Mouse (Mus musculus) liver, embryonic 11.5 days (tissue): ENCODE measurements around the gene Apol6. TPM values are rescaled to one million over a fixed set of nuclear protein-coding genes. Genes with fewer than 3 reads are reported as not detected.

Experiments used
- ATAC-seq: fragments of 200-750 bp; cut with Nextera tagmentation; replicated peaks from 2 replicates; pipeline ENCODE4 v1.8.0; 2017; ENCODE audit warnings: moderate number of reproducible peaks, mild to moderate bottlenecking, moderate TSS enrichment, moderate library complexity; ENCODE audit not compliant: low FRiP score
- DNase-seq: peaks from one replicate; pipeline ENCODE4 v3.0.0-alpha.2; 2017; ENCODE audit warnings: low spot score
- H3K27ac ChIP-seq: fragments of 300-500 bp; sonication (generic); 2 replicates; pipeline ENCODE4 v1.5.1; 2014; ENCODE audit warnings: mild to moderate bottlenecking, low read depth, low read length, control low read depth
- H3K27me3 ChIP-seq: fragments of 300-500 bp; sonication (generic); replicated peaks from 2 replicates; pipeline ENCODE4 v1.6.1; 2014; ENCODE audit warnings: low read length, mixed read lengths; ENCODE audit not compliant: control insufficient read depth, insufficient read depth
- H3K36me3 ChIP-seq: fragments of 300-500 bp; sonication (generic); 2 replicates; pipeline ENCODE4 v1.6.1; 2014; ENCODE audit warnings: mild to moderate bottlenecking, low read length, moderate library complexity, mixed read lengths; ENCODE audit not compliant: control insufficient read depth, insufficient read depth
- H3K4me1 ChIP-seq: fragments of 300-500 bp; sonication (generic); replicated peaks from 2 replicates; pipeline ENCODE4 v1.6.1; 2014; ENCODE audit warnings: low read length, mixed read lengths; ENCODE audit not compliant: control insufficient read depth, insufficient read depth
- H3K4me2 ChIP-seq: fragments of 300-500 bp; sonication (generic); 2 replicates; pipeline ENCODE4 v1.6.1; 2014; ENCODE audit warnings: mild to moderate bottlenecking, control low read depth, moderate library complexity
- H3K4me3 ChIP-seq: fragments of 300-500 bp; sonication (generic); 2 replicates; pipeline ENCODE4 v1.5.1; 2014; ENCODE audit warnings: low read depth, low read length, control low read depth
- H3K9ac ChIP-seq: fragments of 300-500 bp; sonication (generic); 2 replicates; pipeline ENCODE4 v1.6.1; 2014; ENCODE audit warnings: low read depth, low read length, control low read depth
- H3K9me3 ChIP-seq: fragments of 300-500 bp; sonication (generic); 2 replicates; pipeline ENCODE4 v1.6.1; 2016; ENCODE audit warnings: low read length, inconsistent platforms, mixed read lengths; ENCODE audit not compliant: control insufficient read depth
- WGBS: fragments of 180-500 bp; shearing (Covaris S2); extraction: QIAGEN DNeasy Blood & Tissue Kit; methylation state at CpG from one replicate; pipeline ENCODE4 v1.1.7; 2014; 5-methylcytosine and 5-hydroxymethylcytosine counted together
- polyA plus RNA-seq: library from polyadenylated mRNA; unstranded; fragments of >200 nt; fragmentation: Nextera tagmentation; extraction: Ambion mirVana; gene quantifications from 2 replicates; pipeline ENCODE4 v1.2.1, GENCODE M21; 2014

The Apol6 gene
- polyA plus RNA-seq, 1 experiment from 2014 or later, result not detected

DNA sequence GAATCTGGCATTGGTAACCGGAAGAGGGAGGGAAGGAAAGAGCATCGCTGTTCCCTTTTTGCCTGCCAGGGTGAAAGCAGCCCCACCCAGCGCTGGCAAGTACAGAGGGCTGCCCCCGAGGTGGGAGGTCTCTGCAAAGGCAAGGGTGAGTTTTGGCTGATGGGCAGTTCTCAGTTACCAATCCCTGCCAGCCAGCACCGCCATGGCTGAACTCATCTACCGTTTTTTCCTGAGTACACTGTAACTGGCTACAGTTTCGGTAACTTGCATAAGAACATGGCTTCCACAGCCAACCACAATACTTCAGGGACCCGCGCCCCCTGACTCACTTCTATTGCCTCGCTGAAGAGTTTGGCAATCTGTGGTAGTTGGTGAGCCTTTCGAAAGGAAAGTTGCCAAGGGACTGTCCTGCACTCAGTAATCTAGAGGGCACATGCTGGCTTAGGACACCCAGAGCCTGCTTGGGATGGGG, 35.4 kb downstream of the Apol6 start:
- H3K27me3 ChIP-seq, result no peaks in the 10 kb centered on the region
- 80% methylated on average over 11 of the region's 11 CpGs for WGBS
- peaks cover 15% of the 10 kb centered on the region; the same call in 1 of the 2 replicates for H3K36me3 ChIP-seq
- DNase-seq (no peak), ATAC-seq (no peak)
- H3K4me3 ChIP-seq, result no peak overlapping the region
- no peaks in the 10 kb centered on the region for H3K4me1 ChIP-seq
- no peak overlapping the region for H3K4me2 ChIP-seq
- H3K9me3 ChIP-seq, result no peaks in the 10 kb centered on the region
- H3K27ac ChIP-seq, result no peak overlapping the region
- no peak overlapping the region for H3K9ac ChIP-seq

GRCm38 (mm10) chr15:77080684-77081254, 36.2 kb downstream of the Apol6 start:
- no peaks in the 10 kb centered on the region for H3K27me3 ChIP-seq
- H3K36me3 ChIP-seq, result peaks cover 16% of the 10 kb centered on the region; the same call in 1 of the 2 replicates
- no peaks in the 10 kb centered on the region for H3K9me3 ChIP-seq
- DNase-seq (no peak), ATAC-seq (no peak)
- H3K4me2 ChIP-seq, result no peak overlapping the region
- no peaks in the 10 kb centered on the region for H3K4me1 ChIP-seq
- 83% methylated on average over 14 of the region's 14 CpGs for WGBS
- H3K4me3 ChIP-seq, result no peak overlapping the region
- no peak overlapping the region for H3K27ac ChIP-seq
- H3K9ac ChIP-seq, result no peak overlapping the region

DNA sequence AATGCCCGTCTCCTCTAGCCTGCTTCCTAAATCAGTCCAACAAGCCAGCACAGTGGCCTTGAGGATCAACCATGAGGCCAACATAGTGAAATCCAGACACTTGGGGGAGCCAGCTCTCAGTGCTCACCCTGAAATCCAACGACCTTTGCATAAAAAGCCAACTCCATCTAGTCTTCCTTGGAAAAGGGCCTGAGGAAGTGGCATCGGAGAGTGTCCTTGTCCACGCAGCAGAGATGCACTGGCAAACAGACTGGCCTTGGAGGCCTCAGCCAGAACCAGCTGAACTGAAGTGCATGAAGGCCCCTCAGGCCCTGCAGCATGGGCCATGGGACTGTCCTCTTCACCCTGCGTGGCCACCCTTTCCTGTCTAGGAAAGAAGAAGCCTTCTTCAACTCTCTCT, 36.9 kb downstream of the Apol6 start:
- Histone ChIP-seq H3K4me2 (no peak overlapping the region), H3K4me1 (no peaks in the 10 kb centered on the region), H3K27ac (no peak overlapping the region), H3K9ac (no peak overlapping the region), H3K36me3 (peaks cover 16% of the 10 kb centered on the region; the same call in 1 of the 2 replicates), H3K9me3 (no peaks in the 10 kb centered on the region), H3K27me3 (no peaks in the 10 kb centered on the region), H3K4me3 (no peak overlapping the region)
- ATAC-seq, result no peak
- 86% methylated on average over 5 of the region's 5 CpGs for WGBS
- DNase-seq, result no peak

DNA sequence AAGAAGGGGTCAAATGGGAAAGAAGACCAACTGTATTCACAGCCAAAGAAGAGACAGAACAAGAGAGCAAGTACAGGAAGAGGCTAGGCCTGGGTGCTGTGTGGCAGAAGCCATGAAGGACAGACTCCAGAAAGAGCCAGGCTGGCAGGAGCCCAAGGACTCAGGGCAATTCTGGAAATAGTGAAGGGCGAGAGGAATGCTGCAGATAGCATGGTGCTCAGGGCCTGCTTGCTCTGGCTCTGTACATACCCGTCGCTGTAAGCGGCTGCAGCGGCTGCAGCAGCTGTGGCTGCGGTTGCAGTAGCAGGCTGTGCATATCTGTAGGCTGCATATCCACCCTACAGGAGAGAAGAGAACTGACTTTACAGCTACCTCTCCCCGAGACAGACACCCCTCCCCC, 41.3 kb downstream of the Apol6 start:
- Histone ChIP-seq H3K36me3 (peaks cover 16% of the 10 kb centered on the region; the same call in 1 of the 2 replicates), H3K4me2 (no peak overlapping the region), H3K4me3 (no peak overlapping the region), H3K9ac (no peak overlapping the region), H3K4me1 (no peaks in the 10 kb centered on the region), H3K9me3 (no peaks in the 10 kb centered on the region), H3K27ac (no peak overlapping the region), H3K27me3 (no peaks in the 10 kb centered on the region)
- DNase-seq (no peak), ATAC-seq (no peak)
- WGBS, result 76% methylated on average over 7 of the region's 7 CpGs

DNA sequence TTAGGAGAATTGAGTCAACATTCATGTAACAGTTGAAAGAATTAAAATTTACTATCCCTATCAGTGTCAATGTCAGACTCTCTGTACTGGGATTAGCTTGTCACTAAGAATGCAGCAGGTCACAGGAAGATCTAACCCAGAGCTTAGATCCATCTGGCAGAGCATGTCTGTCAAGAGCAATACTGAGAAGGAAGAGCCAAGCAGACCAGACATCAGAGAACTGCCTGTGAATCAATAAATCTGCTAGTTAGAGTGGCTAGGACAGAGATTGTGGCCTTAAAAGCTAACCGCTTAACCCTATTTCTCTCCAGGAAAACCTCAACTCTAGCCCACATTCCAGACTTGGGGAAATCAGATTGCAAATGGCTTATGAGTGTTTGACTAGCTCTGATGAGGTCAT, 42.0 kb downstream of the Apol6 start:
- H3K27me3 ChIP-seq, result no peaks in the 10 kb centered on the region
- no peak overlapping the region for H3K27ac ChIP-seq
- WGBS, result 79% methylated on average over 1 of the region's 1 CpGs
- no peaks in the 10 kb centered on the region for H3K9me3 ChIP-seq
- H3K36me3 ChIP-seq, result peaks cover 16% of the 10 kb centered on the region; the same call in 1 of the 2 replicates
- no peak overlapping the region for H3K9ac ChIP-seq
- H3K4me2 ChIP-seq, result no peak overlapping the region
- DNase-seq, result no peak
- no peak overlapping the region for H3K4me3 ChIP-seq
- H3K4me1 ChIP-seq, result no peaks in the 10 kb centered on the region
- no peak for ATAC-seq

- DNase-seq (no peak), ATAC-seq (no peak)
- no peak overlapping the region for H3K4me3 ChIP-seq
- no peak overlapping the region for H3K9ac ChIP-seq
- H3K36me3 ChIP-seq, result peaks cover 15% of the 10 kb centered on the region
- no peak overlapping the region for H3K4me2 ChIP-seq
- no peak overlapping the region for H3K27ac ChIP-seq
- WGBS, result 79% methylated on average over 11 of the region's 11 CpGs
- no peaks in the 10 kb centered on the region for H3K9me3 ChIP-seq
- no peaks in the 10 kb centered on the region for H3K27me3 ChIP-seq
- no peaks in the 10 kb centered on the region for H3K4me1 ChIP-seq
These were observed 44.7 kb downstream of the Apol6 start for GRCm38 (mm10) chr15:77089249-77089648.

- Histone ChIP-seq H3K4me1 (no peaks in the 10 kb centered on the region), H3K27ac (no peak overlapping the region), H3K9ac (no peak overlapping the region), H3K9me3 (no peaks in the 10 kb centered on the region), H3K4me2 (no peak overlapping the region), H3K4me3 (no peak overlapping the region), H3K36me3 (peaks cover 12% of the 10 kb centered on the region), H3K27me3 (no peaks in the 10 kb centered on the region)
- WGBS, result 83% methylated on average over 5 of the region's 5 CpGs
- ATAC-seq (no peak), DNase-seq (no peak)
These were observed 46.0 kb downstream of the Apol6 start for GRCm38 (mm10) chr15:77090531-77090930.

DNA sequence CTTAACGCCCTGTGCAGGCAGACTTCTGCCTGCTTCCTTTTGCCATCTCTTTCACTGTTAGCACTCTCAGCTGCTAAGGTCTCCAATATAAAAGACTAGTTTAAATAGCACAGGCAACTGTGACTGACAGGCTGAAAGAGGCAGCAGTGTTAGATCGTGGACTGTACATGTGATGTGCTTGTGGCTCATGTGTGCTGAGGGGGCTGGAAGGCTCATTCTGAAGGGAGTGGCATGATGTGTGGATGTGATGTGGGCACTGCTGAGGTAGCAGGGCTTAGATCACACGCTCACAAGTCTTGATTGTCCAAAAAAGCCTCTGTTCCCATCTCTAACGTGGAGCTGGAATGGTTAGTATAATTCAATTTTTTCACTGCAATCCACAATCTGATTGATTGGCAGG, 46.9 kb downstream of the Apol6 start:
- Histone ChIP-seq H3K4me2 (no peak overlapping the region), H3K36me3 (peaks cover 12% of the 10 kb centered on the region), H3K4me3 (no peak overlapping the region), H3K27me3 (no peaks in the 10 kb centered on the region), H3K9ac (no peak overlapping the region), H3K9me3 (no peaks in the 10 kb centered on the region), H3K27ac (no peak overlapping the region), H3K4me1 (no peaks in the 10 kb centered on the region)
- no peak for ATAC-seq
- WGBS, result 83% methylated on average over 4 of the region's 4 CpGs
- no peak for DNase-seq

DNA sequence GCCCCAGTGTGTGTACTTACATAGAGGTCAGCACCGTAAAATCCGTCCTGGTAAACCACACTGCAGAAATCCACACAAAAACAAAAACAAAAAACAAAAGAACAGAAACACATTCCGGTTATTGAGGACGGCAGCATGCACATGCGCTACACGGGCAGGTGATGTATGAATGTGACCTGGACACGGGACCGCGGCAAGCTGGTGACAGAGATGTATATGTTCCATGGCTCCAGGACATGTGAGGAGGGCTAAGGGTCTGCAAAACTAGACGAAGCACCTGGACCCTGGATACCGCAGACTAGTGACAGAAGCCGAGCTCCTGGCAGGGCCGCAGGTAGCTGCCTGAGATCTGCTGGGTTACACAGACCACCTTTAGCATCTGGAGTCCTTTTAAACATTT, 49.9 kb downstream of the Apol6 start:
- Histone ChIP-seq H3K27me3 (no peaks in the 10 kb centered on the region), H3K4me2 (no peak overlapping the region), H3K36me3 (peaks cover 2% of the 10 kb centered on the region), H3K9me3 (no peaks in the 10 kb centered on the region), H3K27ac (no peak overlapping the region), H3K4me3 (no peak overlapping the region), H3K9ac (no peak overlapping the region), H3K4me1 (no peaks in the 10 kb centered on the region)
- ATAC-seq (no peak), DNase-seq (no peak)
- WGBS, result 89% methylated on average over 13 of the region's 13 CpGs
